Mouse (Mus musculus) CH12.LX (cell line): Measurements from ENCODE around the gene Rdm1. TPM values are rescaled to one million over a fixed set of nuclear protein-coding genes. Genes with fewer than 3 reads are reported as not detected.
"Not testable (repeated sequence)": the region's sequence is repeated elsewhere in the genome, so short reads cannot be mapped to it uniquely, and the experiment has no call there.

Experiments
- DNase-seq: peaks from one replicate; pipeline ENCODE4 v3.0.0-alpha.2; 2013; ENCODE audit errors: extremely low read depth
- H3K27ac ChIP-seq: 2 replicates; pipeline ENCODE4 v1.5.1; 2012; ENCODE audit warnings: low read depth, mild to moderate bottlenecking, control low read depth, moderate library complexity; ENCODE audit not compliant: insufficient read depth
- H3K27me3 ChIP-seq: replicated peaks from 2 replicates; pipeline ENCODE3; 2012; ENCODE audit warnings: inconsistent platforms
- H3K36me3 ChIP-seq, 2 experiments: replicated peaks in 1 of 2; 2 replicates each; pipeline versions ENCODE3 to v1.6.1; 2012; ENCODE audit warnings: inconsistent platforms in 1 of 2, low read length in 1 of 2, mild to moderate bottlenecking in 1 of 2, mixed read lengths in 1 of 2, moderate library complexity in 1 of 2; ENCODE audit not compliant: control insufficient read depth in 1 of 2, insufficient read depth in 1 of 2
- H3K4me1 ChIP-seq, 2 experiments: 2 replicates each; pipeline ENCODE4 v1.6.1; 2012; ENCODE audit warnings: inconsistent platforms in 1 of 2, moderate library complexity in 1 of 2; ENCODE audit not compliant: insufficient read depth in 2 of 2, control insufficient read depth in 1 of 2
- H3K4me2 ChIP-seq: 2 replicates; pipeline ENCODE4 v1.6.1; 2012; ENCODE audit warnings: low read depth, mild to moderate bottlenecking, control low read depth; ENCODE audit not compliant: poor library complexity, insufficient read depth, severe bottlenecking
- H3K4me3 ChIP-seq, 3 experiments: fragments of 150-350 bp in 1 of 3; sonication (generic) in 1 of 3; replicated peaks in 1 of 3; 2 replicates each; pipeline versions ENCODE3 to v1.5.1; 2011 to 2012; ENCODE audit warnings: low read depth in 2 of 3, low read length in 2 of 3, mild to moderate bottlenecking in 2 of 3, moderate library complexity in 2 of 3, control low read depth in 1 of 3, improper control_type of control experiment in 1 of 3, inconsistent platforms in 1 of 3, mixed read lengths in 1 of 3; ENCODE audit not compliant: poor library complexity in 1 of 3
- H3K79me2 ChIP-seq: replicated peaks from 2 replicates; pipeline ENCODE4 v1.6.1; 2012; ENCODE audit warnings: mild to moderate bottlenecking, moderate library complexity; ENCODE audit not compliant: control insufficient read depth, poor library complexity, insufficient read depth, severe bottlenecking; ENCODE audit errors: extremely low read depth
- H3K9ac ChIP-seq: 2 replicates; pipeline ENCODE4 v1.6.1; 2012; ENCODE audit warnings: low read depth, mild to moderate bottlenecking, control low read depth, moderate library complexity; ENCODE audit not compliant: insufficient read depth
- H3K9me3 ChIP-seq: replicated peaks from 2 replicates; pipeline ENCODE3; 2012; ENCODE audit warnings: low read length, inconsistent platforms, mixed read lengths
- BHLHE40 ChIP-seq: IDR thresholded peaks from 2 replicates; pipeline ENCODE4 v1.6.1; 2011; ENCODE audit warnings: mild to moderate bottlenecking, low read depth, low read length, improper control_type of control experiment
- CTCF ChIP-seq, 2 experiments: IDR thresholded peaks in 1 of 2; conservative IDR thresholded peaks in 1 of 2; 2 replicates each; pipeline ENCODE4 v1.5.1; 2011 to 2012; ENCODE audit warnings: low read depth in 2 of 2, low read length in 2 of 2, improper control_type of control experiment in 1 of 2, inconsistent platforms in 1 of 2, mild to moderate bottlenecking in 1 of 2, moderate library complexity in 1 of 2
- E2F4 ChIP-seq: IDR thresholded peaks from 2 replicates; pipeline ENCODE4 v1.6.1; 2011; ENCODE audit warnings: low read depth, low read length, improper control_type of control experiment; ENCODE audit not compliant: insufficient replicate concordance
- EP300 ChIP-seq: IDR thresholded peaks from 2 replicates; pipeline ENCODE4 v1.6.1; 2011; ENCODE audit warnings: low read length, improper control_type of control experiment
- JUN ChIP-seq: IDR thresholded peaks from 2 replicates; pipeline ENCODE4 v1.6.1; 2011; ENCODE audit warnings: low read depth, mild to moderate bottlenecking, low read length, improper control_type of control experiment, moderate library complexity; ENCODE audit not compliant: insufficient read depth
- KAT2A ChIP-seq: IDR thresholded peaks from 2 replicates; pipeline ENCODE4 v1.6.1; 2012; ENCODE audit warnings: low read length, improper control_type of control experiment, inconsistent platforms; ENCODE audit not compliant: insufficient replicate concordance
- MAFK ChIP-seq: IDR thresholded peaks from 2 replicates; pipeline ENCODE4 v1.6.1; 2011; ENCODE audit warnings: low read length, improper control_type of control experiment; ENCODE audit not compliant: insufficient replicate concordance
- MAX ChIP-seq: IDR thresholded peaks from 2 replicates; pipeline ENCODE4 v1.6.1; 2011; ENCODE audit warnings: low read length, improper control_type of control experiment
- MEF2A ChIP-seq: IDR thresholded peaks from 2 replicates; pipeline ENCODE4 v1.6.1; 2014; ENCODE audit warnings: low read depth, mild to moderate bottlenecking, inconsistent platforms, low read length, improper control_type of control experiment, borderline replicate concordance
- MYC ChIP-seq: IDR thresholded peaks from 2 replicates; pipeline ENCODE4 v1.6.1; 2011; ENCODE audit warnings: low read depth, mild to moderate bottlenecking, improper control_type of control experiment, low read length
- NRF1 ChIP-seq: IDR thresholded peaks from 2 replicates; pipeline ENCODE4 v1.6.1; 2014; ENCODE audit warnings: low read depth, mild to moderate bottlenecking, inconsistent platforms, low read length, improper control_type of control experiment, moderate library complexity
- PAX5 ChIP-seq: IDR thresholded peaks from 2 replicates; pipeline ENCODE4 v1.6.1; 2012; ENCODE audit warnings: low read length, inconsistent platforms, mixed read lengths
- POLR2AphosphoS2 ChIP-seq: IDR thresholded peaks from 2 replicates; pipeline ENCODE4 v1.6.1; 2011; ENCODE audit warnings: low read depth, low read length, improper control_type of control experiment
- RCOR1 ChIP-seq: conservative IDR thresholded peaks from 2 replicates; pipeline ENCODE4 v1.6.1; 2012; ENCODE audit warnings: low read depth, mild to moderate bottlenecking, inconsistent platforms, low read length, improper control_type of control experiment
- SIN3A ChIP-seq: IDR thresholded peaks from 2 replicates; pipeline ENCODE4 v1.6.1; 2012; ENCODE audit warnings: low read length, improper control_type of control experiment, inconsistent platforms
- TCF12 ChIP-seq: IDR thresholded peaks from 2 replicates; pipeline ENCODE4 v1.6.1; 2014; ENCODE audit warnings: low read depth, mild to moderate bottlenecking, inconsistent platforms, low read length, improper control_type of control experiment
- ZKSCAN1 ChIP-seq: IDR thresholded peaks from 2 replicates; pipeline ENCODE4 v1.6.1; 2012; ENCODE audit warnings: low read depth, inconsistent platforms, low read length, improper control_type of control experiment, borderline replicate concordance
- dilution Hi-C: fragments of 300-500 bp; cut with MboI; formaldehyde crosslinking; loops from 2 replicates; pipeline ENCODE4 v1.14.3; 2020; ENCODE audit warnings: low sequenced_read_pairs; ENCODE audit not compliant: extremely low pct_unique_long_range_greater_than_20kb, extremely low pct_ligation_motif_present
- in situ Hi-C: fragments of 300-500 bp; cut with MboI; formaldehyde crosslinking; loops from 3 replicates; pipeline ENCODE4 v1.14.3; 2019; ENCODE audit warnings: low sequenced_read_pairs, low pct_ligation_motif_present, low pct_unique_long_range_greater_than_20kb, mixed read lengths
- polyA plus RNA-seq: library from polyadenylated mRNA; unstranded; fragments of >175 nt; gene quantifications from 2 replicates; pipeline ENCODE4 v1.2.1, GENCODE M21; 2012; ENCODE audit warnings: low read depth; ENCODE audit not compliant: insufficient read length
- total RNA-seq, 2 experiments: library from RNA; depleted of rRNA; stranded (reverse); fragments of 300-350 nt in 1 of 2; fragments of >200 nt in 1 of 2; gene quantifications; 2 replicates each; pipeline ENCODE4 v1.2.3; 2012 to 2014

Rdm1 gene
- total and polyA plus RNA-seq, 3 experiments = 9.6 to 28.5 (median 19.2) TPM

DNA sequence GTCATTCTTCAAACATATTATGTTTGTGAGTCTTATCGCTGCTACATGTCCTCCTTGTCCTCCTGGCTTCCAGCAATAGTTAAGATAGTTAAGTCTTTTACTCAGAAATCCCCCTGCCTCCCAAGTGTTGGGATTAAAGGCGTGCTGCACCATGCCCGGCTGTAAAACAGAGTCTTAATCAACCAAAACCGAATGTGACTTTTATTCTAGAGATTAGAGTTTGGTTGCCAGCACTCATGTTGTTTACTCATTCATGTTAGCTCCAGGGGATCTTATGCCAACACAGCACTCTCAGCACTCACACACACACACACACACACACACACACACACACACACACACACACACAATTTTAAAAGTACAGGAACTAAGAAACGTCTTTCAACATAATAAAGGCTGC is 15.9 kb downstream of the Rdm1 start:
- peak overlapping the region; percentile 85 for H3K4me2 ChIP-seq

DNA sequence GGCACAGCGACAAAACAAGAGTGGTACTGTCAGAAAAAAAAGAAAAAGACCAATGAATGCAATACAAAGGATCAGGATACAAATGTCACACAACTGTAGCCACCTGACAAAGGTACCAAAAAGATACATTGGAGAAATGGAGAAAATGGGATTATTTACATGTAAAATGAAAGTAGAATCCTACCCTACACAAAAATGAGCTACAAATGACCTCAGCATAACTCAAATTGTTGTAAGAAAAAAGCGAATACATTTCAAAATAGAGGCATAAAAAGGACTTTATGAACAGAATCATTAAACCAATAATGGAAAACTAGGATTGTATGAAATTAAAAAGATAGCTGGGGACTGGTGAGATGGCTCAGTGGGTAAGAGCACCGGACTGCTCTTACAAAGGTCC is 17.6 kb downstream of the Rdm1 start:
- dilution Hi-C loops (no loop called here), in situ Hi-C loops (no loop called here)
- Histone ChIP-seq H3K9ac (no peak overlapping the region), H3K36me3 (no peaks in the 10 kb centered on the region), H3K79me2 (no peaks in the 10 kb centered on the region), H3K4me2 (no peak overlapping the region), H3K4me1 (peaks cover 4 to 18% of the 10 kb centered on the region in 2 experiments; a peak in 3 of 4 replicates), H3K9me3 (peaks cover 9% of the 10 kb centered on the region), H3K4me3 (no peak overlapping the region), H3K27ac (no peak overlapping the region), H3K27me3 (peaks cover 9% of the 10 kb centered on the region)
- peak; percentile 32 for DNase-seq
- TF ChIP-seq MEF2A = no peak
- no peak for TF ChIP-seq NRF1
- no peak for TF ChIP-seq MAX
- TF ChIP-seq MYC = 0 out of 2 replicates have a peak, but pooled peaks have one; percentile 12
- TF ChIP-seq CTCF (conservative IDR thresholded peaks at IDR 0.05 in 1 of 2, IDR thresholded peaks at IDR 0.05 in 1 of 2; ENCODE audit: low read depth in 2 of 2, low read length in 2 of 2) = no peak

More for the DNA sequence above, 15.9 kb downstream of the Rdm1 start:
- dilution Hi-C loops (no loop called here), in situ Hi-C loops (no loop called here)
- TF ChIP-seq E2F4 (no peak), BHLHE40 (no peak), POLR2AphosphoS2 (no peak), KAT2A (no peak), NRF1 (no peak), RCOR1 (no peak), SIN3A (no peak), JUN (no peak), TCF12 (no peak), MYC (no peak), MAFK (no peak), PAX5 (no peak), EP300 (no peak), ZKSCAN1 (no peak)
- peaks cover 5% of the 10 kb centered on the region for H3K9me3 ChIP-seq
- H3K4me1 ChIP-seq = peaks cover 4 to 18% of the 10 kb centered on the region in 2 experiments; a peak in 3 of 4 replicates
- no peaks in the 10 kb centered on the region for H3K79me2 ChIP-seq
- H3K4me3 ChIP-seq = no peak overlapping the region
- no peak overlapping the region for H3K27ac ChIP-seq
- no peak for DNase-seq
- peaks cover 7% of the 10 kb centered on the region for H3K27me3 ChIP-seq
- H3K36me3 ChIP-seq = no peaks in the 10 kb centered on the region
- peak overlapping the region; percentile 64; the same call in 1 of the 2 replicates for H3K9ac ChIP-seq

DNA sequence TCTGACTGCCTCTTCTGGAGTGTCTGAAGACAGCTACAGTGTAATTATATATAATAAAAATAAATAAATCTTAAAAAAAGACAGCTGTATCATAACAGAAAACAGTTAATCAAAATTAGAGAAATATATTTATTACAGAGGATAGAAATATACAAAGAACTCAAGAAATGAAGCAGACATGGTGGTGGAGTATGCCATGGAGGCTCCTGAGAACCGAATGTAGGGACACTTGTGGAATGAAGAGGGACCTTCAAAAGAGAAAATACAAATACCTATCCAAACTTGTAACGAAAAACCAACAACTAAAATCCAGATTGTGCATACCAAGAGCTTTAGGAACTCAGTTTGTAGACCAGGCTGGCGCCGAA is 18.0 kb downstream of the Rdm1 start:
- in situ Hi-C loops, H3K27ac ChIP-seq, H3K4me2 ChIP-seq, H3K4me3 ChIP-seq, H3K79me2 ChIP-seq, H3K9me3 ChIP-seq, H3K36me3 ChIP-seq, dilution Hi-C loops, H3K9ac ChIP-seq, DNase-seq: not testable (repeated sequence)
- Histone ChIP-seq H3K27me3 (peaks cover 11% of the 10 kb centered on the region), H3K4me1 (peaks cover 4 to 18% of the 10 kb centered on the region in 2 experiments; a peak in 3 of 4 replicates)
